Mouse (Mus musculus) stomach, embryonic 16.5 days (tissue): ENCODE measurements around the gene Ppp1r1b. TPM values are rescaled to one million over a fixed set of nuclear protein-coding genes. Genes with fewer than 3 reads are reported as not detected.

Source experiments
- ATAC-seq: fragments of 200-750 bp; cut with Nextera tagmentation; 2 replicates; pipeline ENCODE4 v1.8.0; 2017; ENCODE audit warnings: moderate number of reproducible peaks, moderate TSS enrichment; ENCODE audit not compliant: insufficient read depth, low FRiP score
- H3K27ac ChIP-seq: fragments of 300-500 bp; sonication (generic); 2 replicates; pipeline ENCODE4 v1.5.1; 2014; ENCODE audit warnings: low read length
- H3K27me3 ChIP-seq: fragments of 300-500 bp; sonication (generic); 2 replicates; pipeline ENCODE4 v1.6.1; 2014; ENCODE audit warnings: low read length, control low read depth, mixed read lengths; ENCODE audit not compliant: control insufficient read depth, insufficient read depth
- H3K36me3 ChIP-seq: fragments of 300-500 bp; sonication (generic); 2 replicates; pipeline ENCODE4 v1.6.1; 2014; ENCODE audit warnings: low read length; ENCODE audit not compliant: control insufficient read depth, insufficient read depth
- H3K4me1 ChIP-seq: fragments of 300-500 bp; sonication (generic); 2 replicates; pipeline ENCODE4 v1.6.1; 2014; ENCODE audit warnings: low read length, control low read depth, mixed read lengths; ENCODE audit not compliant: control insufficient read depth, insufficient read depth
- H3K4me2 ChIP-seq: fragments of 300-500 bp; sonication (generic); 2 replicates; pipeline ENCODE4 v1.6.1; 2014; ENCODE audit warnings: low read depth, low read length, mixed read lengths
- H3K4me3 ChIP-seq: fragments of 300-500 bp; sonication (generic); replicated peaks from 2 replicates; pipeline ENCODE4 v1.5.1; 2014; ENCODE audit warnings: mild to moderate bottlenecking, low read length
- H3K9ac ChIP-seq: fragments of 300-500 bp; sonication (generic); 2 replicates; pipeline ENCODE4 v1.6.1; 2014; ENCODE audit warnings: low read length
- H3K9me3 ChIP-seq: fragments of 300-500 bp; sonication (generic); replicated peaks from 2 replicates; pipeline ENCODE4 v1.6.1; 2016; ENCODE audit warnings: low read length, control low read depth; ENCODE audit not compliant: control insufficient read depth
- WGBS: fragments of 180-500 bp; shearing (Covaris S2); extraction: QIAGEN DNeasy Blood & Tissue Kit; methylation state at CpG from one replicate; pipeline ENCODE4 v1.1.7; 2014; 5-methylcytosine and 5-hydroxymethylcytosine counted together
- polyA plus RNA-seq: library from polyadenylated mRNA; unstranded; fragments of >200 nt; fragmentation: Nextera tagmentation; extraction: Ambion mirVana; gene quantifications from 2 replicates; pipeline ENCODE4 v1.2.1, GENCODE M21; 2015

Gene Ppp1r1b
- polyA plus RNA-seq, 1 experiment from 2014 or later, result 18.7 TPM

GRCm38 (mm10) chr11:98332841-98333240 is 15.4 kb upstream of the Ppp1r1b start:
- no peak overlapping the region for H3K4me3 ChIP-seq
- H3K27me3 ChIP-seq, result peaks cover 99% of the 10 kb centered on the region
- H3K4me2 ChIP-seq, result no peak overlapping the region
- H3K36me3 ChIP-seq, result no peaks in the 10 kb centered on the region
- no peak for ATAC-seq
- H3K4me1 ChIP-seq, result peaks cover 6% of the 10 kb centered on the region; the same call in 1 of the 2 replicates
- H3K9ac ChIP-seq, result no peak overlapping the region
- H3K27ac ChIP-seq, result no peak overlapping the region
- no peaks in the 10 kb centered on the region for H3K9me3 ChIP-seq
- WGBS, result 82% methylated on average over 4 of the region's 4 CpGs

- H3K27me3 ChIP-seq, result peaks cover 99% of the 10 kb centered on the region
- ATAC-seq, result no peak
- WGBS, result 68% methylated on average over 10 of the region's 10 CpGs
Measured at GRCm38 (mm10) chr11:98333263-98333696, 14.9 kb upstream of the Ppp1r1b start.

GRCm38 (mm10) chr11:98333981-98334741 is 14.0 kb upstream of the Ppp1r1b start:
- H3K36me3 ChIP-seq, result no peaks in the 10 kb centered on the region
- H3K4me3 ChIP-seq, result peak overlapping the region; percentile 26
- ATAC-seq, result no peak
- H3K9me3 ChIP-seq, result no peaks in the 10 kb centered on the region
- peaks cover 97% of the 10 kb centered on the region for H3K27me3 ChIP-seq
- WGBS, result 4% methylated on average over 41 of the region's 41 CpGs
- H3K4me1 ChIP-seq, result peaks cover 8% of the 10 kb centered on the region; the same call in 1 of the 2 replicates
- no peak overlapping the region for H3K27ac ChIP-seq
- peak overlapping the region; percentile 34 for H3K4me2 ChIP-seq
- H3K9ac ChIP-seq, result no peak overlapping the region

More at GRCm38 (mm10) chr11:98333263-98333696, 14.9 kb upstream of the Ppp1r1b start:
- Histone ChIP-seq H3K4me2 (no peak overlapping the region), H3K9me3 (no peaks in the 10 kb centered on the region), H3K4me1 (peaks cover 6% of the 10 kb centered on the region; the same call in 1 of the 2 replicates), H3K4me3 (no peak overlapping the region), H3K9ac (no peak overlapping the region), H3K27ac (no peak overlapping the region), H3K36me3 (no peaks in the 10 kb centered on the region)

GRCm38 (mm10) chr11:98335250-98335649 is 13.0 kb upstream of the Ppp1r1b start:
- peaks cover 97% of the 10 kb centered on the region for H3K27me3 ChIP-seq
- no peak overlapping the region for H3K27ac ChIP-seq
- no peak overlapping the region for H3K4me2 ChIP-seq
- WGBS, result 8% methylated on average over 9 of the region's 9 CpGs
- H3K36me3 ChIP-seq, result no peaks in the 10 kb centered on the region
- peak; percentile 45; the same call in 1 of the 2 replicates for ATAC-seq
- H3K4me1 ChIP-seq, result peaks cover 15% of the 10 kb centered on the region; the same call in 1 of the 2 replicates
- H3K9me3 ChIP-seq, result no peaks in the 10 kb centered on the region
- H3K9ac ChIP-seq, result no peak overlapping the region
- H3K4me3 ChIP-seq, result no peak overlapping the region

GRCm38 (mm10) chr11:98336245-98337107 is 11.7 kb upstream of the Ppp1r1b start:
- H3K4me2 ChIP-seq, result no peak overlapping the region
- no peaks in the 10 kb centered on the region for H3K36me3 ChIP-seq
- H3K27ac ChIP-seq, result no peak overlapping the region
- H3K9ac ChIP-seq, result no peak overlapping the region
- peaks cover 94% of the 10 kb centered on the region for H3K27me3 ChIP-seq
- no peak for ATAC-seq
- H3K4me1 ChIP-seq, result peaks cover 15% of the 10 kb centered on the region; the same call in 1 of the 2 replicates
- 18% methylated on average over 13 of the region's 13 CpGs for WGBS
- no peaks in the 10 kb centered on the region for H3K9me3 ChIP-seq
- no peak overlapping the region for H3K4me3 ChIP-seq

GRCm38 (mm10) chr11:98338507-98338961 is 9.7 kb upstream of the Ppp1r1b start:
- 2% methylated on average over 47 of the region's 57 CpGs for WGBS
- ATAC-seq, result no peak
- no peak overlapping the region for H3K27ac ChIP-seq
- peak overlapping the region; percentile 99 for H3K4me2 ChIP-seq
- peak overlapping the region; percentile 78 for H3K9ac ChIP-seq
- peaks cover 76% of the 10 kb centered on the region for H3K27me3 ChIP-seq
- H3K36me3 ChIP-seq, result no peaks in the 10 kb centered on the region
- peaks cover 20% of the 10 kb centered on the region for H3K4me1 ChIP-seq
- H3K9me3 ChIP-seq, result no peaks in the 10 kb centered on the region
- peak overlapping the region; percentile 56 for H3K4me3 ChIP-seq

- Histone ChIP-seq H3K4me3 (peak overlapping the region; percentile 56), H3K9ac (peak overlapping the region; percentile 78), H3K9me3 (no peaks in the 10 kb centered on the region), H3K27ac (no peak overlapping the region), H3K4me1 (peaks cover 20% of the 10 kb centered on the region), H3K27me3 (peaks cover 71% of the 10 kb centered on the region), H3K36me3 (no peaks in the 10 kb centered on the region), H3K4me2 (peak overlapping the region; percentile 99)
- ATAC-seq, result no peak
- WGBS, result under 1% methylated on average over 19 of the region's 19 CpGs
Measured at GRCm38 (mm10) chr11:98339071-98339501, 9.1 kb upstream of the Ppp1r1b start.

- 15% methylated on average over 11 of the region's 11 CpGs for WGBS
- Histone ChIP-seq H3K4me1 (peaks cover 20% of the 10 kb centered on the region), H3K27me3 (peaks cover 64% of the 10 kb centered on the region), H3K36me3 (no peaks in the 10 kb centered on the region), H3K9ac (peak overlapping the region; percentile 78; the same call in 1 of the 2 replicates), H3K27ac (no peak overlapping the region), H3K4me3 (peak overlapping the region; percentile 56), H3K9me3 (no peaks in the 10 kb centered on the region), H3K4me2 (peak overlapping the region; percentile 99)
- no peak for ATAC-seq
Measured at GRCm38 (mm10) chr11:98339679-98340287, 8.4 kb upstream of the Ppp1r1b start.
